Mouse (Mus musculus): ENCODE results near the gene Apoh. TPM values are rescaled to one million over a fixed set of nuclear protein-coding genes. Genes with fewer than 3 reads are reported as not detected.

The Apoh gene
- polyA plus RNA-seq, 1 experiment, result 0.82 TPM

GRCm38 (mm10) chr11:108334658-108335057, 8.5 kb upstream of the Apoh start:
- H3K4me3 ChIP-seq (replicated peaks; ENCODE audit: insufficient read depth, low read depth, low read length), result no peak overlapping the region
- no peaks in the 10 kb centered on the region for H3K27me3 ChIP-seq (ENCODE audit: control insufficient read depth, insufficient read depth, low read length)
- no peak for TF ChIP-seq CTCF (IDR thresholded peaks at IDR 0.05; ENCODE audit: borderline replicate concordance, insufficient read depth, low read depth, low read length)
- no peak for TF ChIP-seq POLR2A (IDR thresholded peaks at IDR 0.05; ENCODE audit: borderline replicate concordance, insufficient read depth, low read length)
- H3K27ac ChIP-seq (ENCODE audit: insufficient read depth, low read length), result no peak overlapping the region
- WGBS, result 75% methylated on average over 3 of the region's 3 CpGs
- DNase-seq, result no peak
- no peaks in the 10 kb centered on the region for H3K4me1 ChIP-seq (ENCODE audit: control insufficient read depth, insufficient read depth, low read length)

GRCm38 (mm10) chr11:108335536-108335935, 7.6 kb upstream of the Apoh start:
- H3K4me1 ChIP-seq (ENCODE audit: control insufficient read depth, insufficient read depth, low read length), result no peaks in the 10 kb centered on the region

GRCm38 (mm10) chr11:108336445-108336844, 6.7 kb upstream of the Apoh start:
- no peak for DNase-seq
- H3K27me3 ChIP-seq (ENCODE audit: control insufficient read depth, insufficient read depth, low read length), result no peaks in the 10 kb centered on the region
- WGBS, result 50% methylated on average over 5 of the region's 5 CpGs
- H3K27ac ChIP-seq (ENCODE audit: insufficient read depth, low read length), result no peak overlapping the region
- TF ChIP-seq CTCF (IDR thresholded peaks at IDR 0.05; ENCODE audit: borderline replicate concordance, insufficient read depth, low read depth, low read length) (no peak), POLR2A (IDR thresholded peaks at IDR 0.05; ENCODE audit: borderline replicate concordance, insufficient read depth, low read length) (no peak)
- H3K4me3 ChIP-seq (replicated peaks; ENCODE audit: insufficient read depth, low read depth, low read length), result no peak overlapping the region
- H3K4me1 ChIP-seq (ENCODE audit: control insufficient read depth, insufficient read depth, low read length), result no peaks in the 10 kb centered on the region

More at GRCm38 (mm10) chr11:108335536-108335935, 7.6 kb upstream of the Apoh start:
- 64% methylated on average over 4 of the region's 4 CpGs for WGBS
- Histone ChIP-seq H3K27me3 (ENCODE audit: control insufficient read depth, insufficient read depth, low read length) (no peaks in the 10 kb centered on the region), H3K27ac (ENCODE audit: insufficient read depth, low read length) (no peak overlapping the region), H3K4me3 (replicated peaks; ENCODE audit: insufficient read depth, low read depth, low read length) (no peak overlapping the region)
- TF ChIP-seq CTCF (IDR thresholded peaks at IDR 0.05; ENCODE audit: borderline replicate concordance, insufficient read depth, low read depth, low read length) (no peak), POLR2A (IDR thresholded peaks at IDR 0.05; ENCODE audit: borderline replicate concordance, insufficient read depth, low read length) (no peak)
- no peak for DNase-seq

- TF ChIP-seq CTCF (IDR thresholded peaks at IDR 0.05; ENCODE audit: borderline replicate concordance, insufficient read depth, low read depth, low read length), result no peak
- no peak for TF ChIP-seq POLR2A (IDR thresholded peaks at IDR 0.05; ENCODE audit: borderline replicate concordance, insufficient read depth, low read length)
- H3K4me1 ChIP-seq (ENCODE audit: control insufficient read depth, insufficient read depth, low read length), result no peaks in the 10 kb centered on the region
- DNase-seq, result no peak
- H3K27me3 ChIP-seq (ENCODE audit: control insufficient read depth, insufficient read depth, low read length), result no peaks in the 10 kb centered on the region
- H3K27ac ChIP-seq (ENCODE audit: insufficient read depth, low read length), result no peak overlapping the region
- 94% methylated on average over 4 of the region's 4 CpGs for WGBS
- no peak overlapping the region for H3K4me3 ChIP-seq (replicated peaks; ENCODE audit: insufficient read depth, low read depth, low read length)
Measured at GRCm38 (mm10) chr11:108340293-108340692, 2.9 kb upstream of the Apoh start.

- 65% methylated on average over 8 of the region's 8 CpGs for WGBS
- TF ChIP-seq POLR2A (IDR thresholded peaks at IDR 0.05; ENCODE audit: borderline replicate concordance, insufficient read depth, low read length), result no peak
- TF ChIP-seq CTCF (IDR thresholded peaks at IDR 0.05; ENCODE audit: borderline replicate concordance, insufficient read depth, low read depth, low read length), result no peak
- Histone ChIP-seq H3K4me1 (ENCODE audit: control insufficient read depth, insufficient read depth, low read length) (no peaks in the 10 kb centered on the region), H3K27ac (ENCODE audit: insufficient read depth, low read length) (no peak overlapping the region), H3K27me3 (ENCODE audit: control insufficient read depth, insufficient read depth, low read length) (no peaks in the 10 kb centered on the region), H3K4me3 (replicated peaks; ENCODE audit: insufficient read depth, low read depth, low read length) (peak overlapping the region; percentile 24)
- DNase-seq, result no peak
Measured at GRCm38 (mm10) chr11:108341783-108342182, 1.4 kb upstream of the Apoh start.

- peak; percentile 95 for DNase-seq
- Histone ChIP-seq H3K27ac (ENCODE audit: insufficient read depth, low read length) (peak within 1 kb of the TSS; percentile 90), H3K4me3 (replicated peaks; ENCODE audit: insufficient read depth, low read depth, low read length) (peak within 1 kb of the TSS; percentile 65), H3K4me1 (ENCODE audit: control insufficient read depth, insufficient read depth, low read length) (no peaks in the 10 kb centered on the region), H3K27me3 (ENCODE audit: control insufficient read depth, insufficient read depth, low read length) (no peaks in the 10 kb centered on the region)
- TF ChIP-seq CTCF (IDR thresholded peaks at IDR 0.05; ENCODE audit: borderline replicate concordance, insufficient read depth, low read depth, low read length) (no peak), POLR2A (IDR thresholded peaks at IDR 0.05; ENCODE audit: borderline replicate concordance, insufficient read depth, low read length) (peak; percentile 87)
- WGBS, result 1% methylated on average over 61 of the region's 63 CpGs
Measured at GRCm38 (mm10) chr11:108343789-108344462, 772 bp downstream of the Apoh start, which contains the start of gene Prkca. Gene Prkca (minus strand): TSS chr11:108343928.

GRCm38 (mm10) chr11:108344759-108345158, 1.6 kb downstream of the Apoh start:
- H3K4me3 ChIP-seq (replicated peaks; ENCODE audit: insufficient read depth, low read depth, low read length), result no peak overlapping the region
- H3K4me1 ChIP-seq (ENCODE audit: control insufficient read depth, insufficient read depth, low read length), result no peaks in the 10 kb centered on the region
- H3K27ac ChIP-seq (ENCODE audit: insufficient read depth, low read length), result no peak overlapping the region
- TF ChIP-seq CTCF (IDR thresholded peaks at IDR 0.05; ENCODE audit: borderline replicate concordance, insufficient read depth, low read depth, low read length) (no peak), POLR2A (IDR thresholded peaks at IDR 0.05; ENCODE audit: borderline replicate concordance, insufficient read depth, low read length) (no peak)
- no peaks in the 10 kb centered on the region for H3K27me3 ChIP-seq (ENCODE audit: control insufficient read depth, insufficient read depth, low read length)
- 74% methylated on average over 8 of the region's 8 CpGs for WGBS
- DNase-seq, result peak in 1 of 2 experiments; percentile 12

- no peak overlapping the region for H3K4me3 ChIP-seq (replicated peaks; ENCODE audit: insufficient read depth, low read depth, low read length)
- no peak for DNase-seq
- TF ChIP-seq POLR2A (IDR thresholded peaks at IDR 0.05; ENCODE audit: borderline replicate concordance, insufficient read depth, low read length), result no peak
- no peak for TF ChIP-seq CTCF (IDR thresholded peaks at IDR 0.05; ENCODE audit: borderline replicate concordance, insufficient read depth, low read depth, low read length)
- 98% methylated on average over 2 of the region's 2 CpGs for WGBS
- no peak overlapping the region for H3K27ac ChIP-seq (ENCODE audit: insufficient read depth, low read length)
- no peaks in the 10 kb centered on the region for H3K4me1 ChIP-seq (ENCODE audit: control insufficient read depth, insufficient read depth, low read length)
- no peaks in the 10 kb centered on the region for H3K27me3 ChIP-seq (ENCODE audit: control insufficient read depth, insufficient read depth, low read length)
Measured at GRCm38 (mm10) chr11:108345321-108345720, 2.2 kb downstream of the Apoh start.
